Mouse (Mus musculus): ENCODE data around the gene Nxpe4. TPM values are rescaled to one million over a fixed set of nuclear protein-coding genes. Genes with fewer than 3 reads are reported as not detected.

The Nxpe4 gene
- under 1 TPM; 0.07 to 0.41 TPM for polyA plus RNA-seq (2012; fragmentation: generic; extraction: Trizol)

DNA sequence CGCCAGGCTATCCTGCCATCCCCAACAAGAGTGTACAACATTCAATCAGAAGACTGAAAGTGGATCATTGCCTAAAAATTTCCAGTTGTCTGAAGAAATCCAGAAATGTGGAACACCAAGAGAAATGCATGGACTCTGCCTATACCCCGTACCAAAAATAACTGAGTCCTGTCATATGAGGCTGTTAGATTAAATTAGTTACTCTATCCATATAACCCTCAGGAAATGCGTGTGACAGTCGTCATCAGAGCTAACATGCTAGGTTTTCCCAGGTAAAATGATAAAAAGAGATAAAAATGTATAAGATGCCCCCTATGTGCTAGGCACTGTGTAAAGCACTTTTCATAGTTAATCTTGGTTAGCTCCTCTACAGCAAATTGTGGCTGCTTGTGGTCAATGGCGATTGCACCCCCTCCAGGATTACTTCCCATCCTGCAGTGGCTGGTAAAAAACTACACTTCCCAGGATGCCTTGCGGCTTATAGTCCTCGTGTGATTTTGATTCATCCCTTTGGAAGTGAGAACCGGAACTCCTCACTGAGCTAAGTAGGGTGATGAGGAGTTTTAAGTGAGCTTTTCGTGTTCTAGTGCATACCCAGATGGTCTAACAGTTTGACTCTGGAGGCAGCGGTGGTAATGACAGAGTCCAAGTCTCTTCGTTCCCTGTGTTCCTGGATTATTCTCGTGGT lies at the start of gene Nxpe4:
Gene Nxpe4, plus strand, starts transcription at position 519 of the 688 bp plus-strand sequence.

DNA sequence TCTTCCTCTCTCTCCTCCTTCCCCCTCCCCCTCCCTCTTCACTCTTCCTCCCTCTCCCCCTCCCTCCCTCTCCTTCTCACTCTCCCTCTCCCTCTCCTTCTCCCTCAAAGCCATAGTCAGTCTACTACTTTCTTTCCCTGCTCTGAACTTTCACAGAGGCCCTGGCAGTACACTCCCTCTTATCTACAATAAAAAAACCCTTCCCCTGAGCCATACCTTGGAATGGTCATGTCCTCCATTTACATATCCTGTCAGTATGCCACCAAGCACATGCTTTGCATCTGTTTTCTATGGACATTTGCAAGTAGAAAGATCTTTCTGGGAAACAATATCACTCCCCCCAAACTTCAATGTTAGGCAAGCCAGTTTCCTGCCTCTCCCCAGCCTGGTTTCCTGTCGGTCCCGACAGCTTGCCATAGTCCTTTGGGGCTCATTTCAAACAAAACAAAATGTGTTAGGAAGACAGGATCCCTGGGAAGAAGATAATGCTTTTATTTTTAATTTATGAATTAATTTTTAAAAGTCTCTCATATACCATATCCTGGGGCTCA lies 191.4 kb downstream of the Nxpe4 start, which contains the start of gene Nxpe2:
Gene Nxpe2, minus strand, starts transcription at position 307 of the 551 bp plus-strand sequence.

Other genes starting within 250 kb of the Nxpe4 start
- gene Nxpe2, start 191.4 kb downstream of the Nxpe4 start, polyA plus RNA-seq (2012; fragmentation: generic; extraction: Trizol), result not detected